Mouse (Mus musculus) cerebellum, adult 2 months (tissue): ENCODE results near the gene Adamts18.

Experiments
- CTCF ChIP-seq: fragments of 200-500 bp; IDR thresholded peaks from 2 replicates; pipeline ENCODE4 v1.5.1; 2011; ENCODE audit warnings: low read depth, mild to moderate bottlenecking, control low read depth, low read length, moderate library complexity, borderline replicate concordance; ENCODE audit not compliant: insufficient read depth
- POLR2A ChIP-seq: fragments of 200-500 bp; IDR thresholded peaks from 2 replicates; pipeline ENCODE4 v1.6.1; 2011; ENCODE audit warnings: low read length, control low read depth, borderline replicate concordance; ENCODE audit not compliant: insufficient read depth

- TF ChIP-seq CTCF (no peak), POLR2A (no peak)
Observed at GRCm38 (mm10) chr8:113656681-113657298, 191.7 kb downstream of the Adamts18 start.
